Mouse (Mus musculus) forebrain, embryonic 10.5 days (tissue): ENCODE data around the gene Hspa8. TPM values are rescaled to one million over a fixed set of nuclear protein-coding genes. Genes with fewer than 3 reads are reported as not detected.
A peak's percentile ranks its signal among the peaks of the same experiment; 100 is the strongest.
"Not testable (repeated sequence)": the region's sequence is repeated elsewhere in the genome, so short reads cannot be mapped to it uniquely, and the experiment has no call there.

Experiments
- DNase-seq: peaks from one replicate; pipeline ENCODE4 v3.0.0-alpha.2; 2017; ENCODE audit warnings: low spot score; ENCODE audit errors: extremely low spot score
- H3K27ac ChIP-seq: fragments of 300-500 bp; sonication (generic); 2 replicates; pipeline ENCODE4 v1.5.1; 2016; ENCODE audit warnings: mild to moderate bottlenecking
- H3K27me3 ChIP-seq: fragments of 300-500 bp; sonication (generic); 2 replicates; pipeline ENCODE4 v1.6.1; 2016; ENCODE audit warnings: mild to moderate bottlenecking; ENCODE audit not compliant: poor library complexity, severe bottlenecking
- H3K36me3 ChIP-seq: fragments of 300-500 bp; sonication (generic); replicated peaks from 2 replicates; pipeline ENCODE4 v1.6.1; 2016; ENCODE audit warnings: mild to moderate bottlenecking, moderate library complexity
- H3K4me1 ChIP-seq: fragments of 300-500 bp; sonication (generic); 2 replicates; pipeline ENCODE4 v1.6.1; 2016
- H3K4me3 ChIP-seq: fragments of 300-500 bp; sonication (generic); 2 replicates; pipeline ENCODE4 v1.5.1; 2016; ENCODE audit warnings: mild to moderate bottlenecking, moderate library complexity
- H3K9me3 ChIP-seq: fragments of 300-500 bp; sonication (generic); 2 replicates; pipeline ENCODE4 v1.6.1; 2016; ENCODE audit warnings: mild to moderate bottlenecking, moderate library complexity
- WGBS: fragments of 180-500 bp; shearing (Covaris S2); methylation state at CpG from one replicate; pipeline ENCODE4 v1.1.7; 2016; 5-methylcytosine and 5-hydroxymethylcytosine counted together
- polyA plus RNA-seq: library from polyadenylated mRNA; unstranded; fragments of >200 nt; fragmentation: Nextera tagmentation; extraction: Ambion mirVana; gene quantifications from 2 replicates; pipeline ENCODE4 v1.2.1, GENCODE M21; 2016

Hspa8 gene
- polyA plus RNA-seq: 3,411 and 3,929 TPM in 2 replicates

DNA sequence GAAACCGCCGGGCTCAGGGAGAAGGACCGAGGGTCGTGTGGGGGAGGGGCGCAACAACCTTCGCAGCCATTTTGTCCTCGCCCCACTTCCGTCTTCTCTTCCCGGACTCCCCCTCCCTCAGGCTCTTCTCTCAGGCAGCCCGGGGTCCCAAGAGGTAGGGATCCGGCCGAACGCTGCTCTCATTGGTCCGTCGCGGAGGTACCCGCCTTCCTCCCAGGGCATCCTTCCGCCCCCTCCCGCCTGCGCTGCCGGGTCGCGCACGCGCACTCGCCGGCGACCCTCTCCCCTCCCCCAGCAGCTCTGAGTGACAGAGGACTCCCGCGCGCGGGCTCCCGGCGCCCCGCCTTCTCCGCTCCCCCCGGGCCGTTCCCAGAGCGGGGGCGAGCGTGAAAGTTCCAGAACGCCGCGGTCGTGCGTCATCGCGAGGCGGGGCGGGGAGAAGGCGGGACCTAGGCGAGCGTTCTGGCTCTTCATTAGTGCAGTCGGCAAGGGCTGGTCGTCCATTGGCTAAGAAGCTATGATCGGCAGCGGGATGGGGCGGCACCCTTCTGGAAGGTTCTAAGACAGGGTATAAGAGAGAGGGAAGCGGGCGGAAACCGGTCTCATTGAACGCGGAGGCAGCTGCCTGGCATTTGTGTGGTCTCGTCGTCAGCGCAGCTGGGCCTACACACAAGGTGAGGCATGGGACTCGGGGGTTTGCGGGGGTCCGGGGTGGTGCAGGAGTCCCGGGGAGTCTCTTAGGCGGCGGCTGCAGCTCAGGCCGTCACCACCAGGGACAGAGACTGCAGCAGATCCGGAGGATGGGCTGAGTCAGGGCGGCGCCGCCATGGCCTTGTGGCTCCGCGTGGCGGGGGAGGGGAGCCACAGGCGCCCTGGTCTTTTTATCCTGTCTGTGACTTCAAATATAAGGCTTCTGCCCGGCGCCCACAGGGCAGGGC, at the start of gene Hspa8:
Gene Hspa8 (plus strand): TSS at position 310 of the 938 bp plus-strand sequence.
- H3K27ac ChIP-seq: peak within 1 kb of the TSS; percentile 98
- under 1% methylated on average over 83 of the region's 83 CpGs for whole genome bisulfite sequencing
- H3K27me3 ChIP-seq: no peaks in the 10 kb centered on the region
- peak; percentile 100 for DNase-seq
- no peaks in the 10 kb centered on the region for H3K9me3 ChIP-seq
- H3K4me3 ChIP-seq: peak within 1 kb of the TSS; percentile 99
- peaks cover 47% of the 10 kb centered on the region for H3K4me1 ChIP-seq
- peaks cover 44% of the 10 kb centered on the region for H3K36me3 ChIP-seq

DNA sequence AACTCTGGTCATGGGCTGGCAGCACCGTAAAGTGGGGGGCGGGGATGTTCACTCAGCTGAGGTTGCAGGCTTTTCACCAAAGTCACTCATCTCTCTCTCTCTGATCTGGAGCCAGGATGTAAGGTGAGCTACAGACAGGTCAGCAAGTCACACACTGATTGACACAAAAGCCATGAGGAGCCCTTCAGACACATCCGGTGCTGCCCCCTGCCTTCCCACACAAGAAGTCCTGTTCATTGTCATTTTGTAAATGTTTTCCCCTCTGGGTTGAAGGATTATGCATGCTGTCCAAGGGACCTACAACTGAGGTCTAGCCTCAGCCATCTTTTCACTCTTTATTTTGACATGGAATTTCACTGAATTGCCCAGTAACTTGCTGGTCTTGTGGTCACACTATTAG, 49.0 kb upstream of the Hspa8 start:
- Histone ChIP-seq H3K9me3 (no peaks in the 10 kb centered on the region), H3K36me3 (no peaks in the 10 kb centered on the region), H3K27me3 (no peaks in the 10 kb centered on the region), H3K27ac (no peak overlapping the region), H3K4me1 (peaks cover 4% of the 10 kb centered on the region), H3K4me3 (no peak overlapping the region)
- DNase-seq: no peak
- 57% methylated on average over 3 of the region's 3 CpGs for WGBS

DNA sequence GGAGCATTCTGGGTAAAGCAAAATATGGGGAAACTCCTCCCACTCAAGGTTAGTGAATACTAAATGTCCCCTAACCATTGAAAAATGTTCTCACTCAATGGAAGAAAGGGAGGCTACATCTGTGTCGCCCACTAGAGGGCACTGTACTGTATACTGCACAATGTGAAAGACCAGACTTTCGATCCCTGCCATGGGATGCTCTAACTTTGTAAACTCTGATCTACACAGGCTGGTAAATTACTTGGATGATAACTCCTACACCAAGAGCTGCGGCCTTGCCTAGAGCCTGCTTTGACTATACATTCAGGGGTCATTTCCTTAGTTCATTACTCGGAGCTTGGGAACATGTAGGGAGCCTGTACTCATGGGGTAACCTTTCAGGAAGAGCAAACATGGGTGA, 44.4 kb upstream of the Hspa8 start:
- Histone ChIP-seq H3K4me3 (no peak overlapping the region), H3K27me3 (no peaks in the 10 kb centered on the region), H3K9me3 (no peaks in the 10 kb centered on the region), H3K4me1 (peaks cover 18% of the 10 kb centered on the region), H3K36me3 (no peaks in the 10 kb centered on the region), H3K27ac (no peak overlapping the region)
- DNase-seq: peak; percentile 65
- WGBS: 18% methylated on average over 4 of the region's 4 CpGs

DNA sequence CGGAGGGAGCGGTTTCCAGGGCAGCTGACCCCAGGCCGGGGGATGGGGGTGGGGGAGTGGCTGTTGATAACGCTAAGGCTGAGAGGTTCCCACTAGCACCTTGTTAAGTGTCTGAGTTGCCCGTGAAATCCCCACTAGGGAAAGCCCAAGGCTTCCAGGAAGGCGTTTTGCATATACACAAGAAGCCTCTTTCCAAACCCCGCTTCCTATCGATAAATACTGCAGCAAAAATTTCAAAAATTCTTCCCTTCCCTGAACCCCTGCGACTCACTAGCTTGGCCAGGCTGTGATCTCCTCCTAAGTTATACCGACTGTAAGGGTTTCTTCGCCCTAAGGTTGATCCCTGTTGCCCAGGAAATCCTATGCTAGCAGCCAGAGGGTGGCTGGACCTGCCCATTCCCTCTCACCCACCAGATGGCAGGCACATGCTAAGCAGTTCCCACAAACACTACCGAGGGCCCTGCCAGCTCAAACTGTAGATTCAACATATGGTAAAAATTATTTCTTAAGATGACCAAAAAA, 43.6 kb upstream of the Hspa8 start:
- no peaks in the 10 kb centered on the region for H3K27me3 ChIP-seq
- H3K4me1 ChIP-seq: peaks cover 18% of the 10 kb centered on the region
- no peaks in the 10 kb centered on the region for H3K9me3 ChIP-seq
- WGBS: 21% methylated on average over 12 of the region's 12 CpGs
- peak; percentile 68 for DNase-seq
- peak overlapping the region; percentile 77 for H3K27ac ChIP-seq
- H3K4me3 ChIP-seq: peak overlapping the region; percentile 50
- no peaks in the 10 kb centered on the region for H3K36me3 ChIP-seq

DNA sequence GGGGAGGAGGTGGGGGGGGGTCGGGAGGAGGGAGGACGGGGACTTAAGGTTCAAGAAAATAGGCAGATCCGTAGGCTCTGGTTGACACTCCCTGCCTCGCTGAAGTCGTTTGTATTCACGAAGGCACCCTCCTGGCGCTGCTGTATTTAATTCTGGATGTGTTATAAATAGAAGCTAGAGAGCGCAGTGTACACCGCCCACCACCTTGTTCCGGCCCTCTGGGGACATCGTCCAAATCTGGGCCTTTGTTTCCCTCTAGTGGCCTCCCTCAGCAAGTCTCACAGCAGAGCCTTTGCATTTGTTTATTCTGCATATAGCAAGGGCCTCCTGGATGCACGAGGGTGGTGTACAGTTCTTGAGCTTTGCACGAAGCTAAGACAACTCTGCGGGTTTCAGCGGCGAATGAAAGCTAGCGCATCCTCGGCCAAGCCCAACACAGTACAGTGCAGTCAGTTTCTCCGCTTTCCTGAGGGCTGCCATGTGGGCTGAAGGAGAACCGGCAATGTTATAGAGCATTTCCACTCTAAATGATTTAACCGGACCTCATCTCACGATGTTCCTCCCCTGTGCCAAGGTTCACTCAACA, 43.0 kb upstream of the Hspa8 start:
- no peaks in the 10 kb centered on the region for H3K27me3 ChIP-seq
- DNase-seq: peak; percentile 77
- no peaks in the 10 kb centered on the region for H3K36me3 ChIP-seq
- WGBS: 13% methylated on average over 22 of the region's 22 CpGs
- peak overlapping the region; percentile 77 for H3K27ac ChIP-seq
- peaks cover 18% of the 10 kb centered on the region for H3K4me1 ChIP-seq
- H3K9me3 ChIP-seq: no peaks in the 10 kb centered on the region
- peak overlapping the region; percentile 50 for H3K4me3 ChIP-seq

DNA sequence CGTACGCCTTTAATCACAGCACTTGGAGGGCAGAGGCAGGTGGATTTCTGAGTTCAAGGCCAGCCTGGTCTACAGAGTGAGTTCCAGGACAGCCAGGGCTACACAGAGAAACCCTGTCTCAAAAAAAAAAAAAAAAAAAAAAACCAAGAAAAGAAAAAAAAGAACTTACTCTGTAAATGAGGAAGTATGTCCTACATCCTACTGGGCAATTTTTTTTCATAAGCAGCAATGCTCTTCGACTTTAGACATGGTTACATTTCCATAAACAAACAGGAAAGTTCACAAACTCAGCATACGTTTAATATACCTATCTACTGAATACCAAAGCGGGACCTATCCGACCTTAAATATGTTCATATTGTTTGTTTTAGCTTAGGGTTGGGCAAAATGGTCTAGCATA, 38.4 kb upstream of the Hspa8 start:
- peaks cover 17% of the 10 kb centered on the region for H3K4me1 ChIP-seq
- no peak for DNase-seq
- H3K27me3 ChIP-seq: no peaks in the 10 kb centered on the region
- WGBS: 86% methylated on average over 6 of the region's 6 CpGs
- H3K4me3 ChIP-seq: no peak overlapping the region
- H3K27ac ChIP-seq: no peak overlapping the region
- H3K9me3 ChIP-seq: no peaks in the 10 kb centered on the region
- peaks cover 3% of the 10 kb centered on the region; the same call in 1 of the 2 replicates for H3K36me3 ChIP-seq

DNA sequence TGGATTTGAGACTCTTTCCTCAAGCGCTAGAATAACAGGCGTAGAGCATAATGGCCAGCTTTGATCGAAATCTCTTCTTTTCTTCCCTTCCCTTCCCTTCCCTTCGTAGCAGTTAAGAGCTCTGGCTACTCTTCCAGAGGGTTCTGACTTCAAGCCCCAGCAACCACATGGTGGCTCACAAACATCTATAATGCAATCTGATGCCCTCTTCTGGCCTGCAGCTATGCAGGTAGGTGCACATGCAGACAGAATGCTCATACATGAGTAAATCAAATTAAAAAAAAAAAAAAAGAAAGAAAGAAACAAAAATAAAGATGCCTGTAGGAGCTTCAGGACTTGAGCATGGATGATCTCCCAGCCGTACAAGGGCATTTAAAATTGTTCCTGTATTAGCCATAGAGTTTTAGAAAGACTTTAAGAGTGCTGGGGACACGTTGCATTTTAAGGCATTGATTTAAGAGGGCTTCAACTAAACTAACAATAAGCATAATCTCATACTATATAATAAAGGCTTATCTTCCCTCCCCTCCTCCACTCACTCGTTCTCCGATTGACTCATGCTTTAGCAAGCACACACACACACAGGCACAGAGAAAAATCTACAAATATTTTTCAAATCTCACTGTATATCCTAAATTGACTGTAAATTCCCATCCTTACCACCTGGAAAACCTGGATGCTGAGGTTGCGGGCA, 35.8 kb upstream of the Hspa8 start:
- Histone ChIP-seq H3K4me3 (no peak overlapping the region), H3K36me3 (peaks cover 3% of the 10 kb centered on the region; the same call in 1 of the 2 replicates), H3K4me1 (peaks cover 10% of the 10 kb centered on the region), H3K27ac (no peak overlapping the region), H3K9me3 (no peaks in the 10 kb centered on the region), H3K27me3 (no peaks in the 10 kb centered on the region)
- no peak for DNase-seq
- 91% methylated on average over 8 of the region's 9 CpGs for WGBS

DNA sequence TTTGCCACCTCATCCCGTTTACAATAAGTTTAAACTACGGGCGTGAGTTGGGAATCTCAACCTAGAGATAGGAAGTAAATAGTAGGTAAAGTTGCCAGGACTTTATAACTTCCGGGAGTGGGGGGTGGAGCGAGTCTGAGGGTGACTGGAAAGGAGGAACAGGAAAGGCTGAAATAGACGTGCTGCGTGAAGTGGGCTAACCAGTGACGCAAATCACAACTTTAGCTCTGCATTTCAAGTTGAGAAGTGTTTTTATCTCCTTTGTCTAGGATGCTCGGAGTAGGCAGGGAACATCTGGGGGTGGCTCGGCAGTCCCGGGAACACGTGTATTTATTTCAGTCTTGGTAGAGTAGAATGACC, 35.2 kb upstream of the Hspa8 start:
- WGBS: 74% methylated on average over 12 of the region's 12 CpGs
- Histone ChIP-seq H3K4me1 (peaks cover 16% of the 10 kb centered on the region), H3K27me3 (no peaks in the 10 kb centered on the region), H3K4me3 (no peak overlapping the region), H3K9me3 (no peaks in the 10 kb centered on the region), H3K27ac (no peak overlapping the region), H3K36me3 (peaks cover 3% of the 10 kb centered on the region; the same call in 1 of the 2 replicates)
- no peak for DNase-seq

DNA sequence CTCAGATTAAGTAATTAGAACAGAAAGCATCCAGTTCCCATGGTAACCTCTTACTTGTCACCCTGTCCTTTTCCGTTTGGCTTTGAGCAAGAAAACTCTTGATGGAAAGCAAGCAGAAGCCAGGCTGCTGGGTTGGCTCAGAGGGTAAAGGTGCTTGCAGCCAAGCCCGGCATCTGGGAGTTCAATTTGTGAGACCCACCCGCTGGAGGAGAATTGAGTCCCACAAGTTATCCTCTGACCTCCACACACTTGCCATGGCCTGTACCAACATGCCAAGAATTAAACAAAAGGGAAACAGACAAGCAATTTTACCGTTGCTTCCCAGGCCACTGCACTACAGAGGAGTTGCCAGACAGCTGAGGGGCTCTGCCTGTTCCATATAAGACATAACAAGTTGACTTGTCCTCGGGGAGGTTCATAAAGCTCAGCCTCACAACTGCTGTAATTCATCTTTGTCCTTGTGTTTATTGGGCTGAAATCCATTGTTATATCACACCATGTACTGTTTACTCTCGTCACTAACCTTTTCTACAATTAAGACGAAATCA, 34.7 kb upstream of the Hspa8 start:
- Histone ChIP-seq H3K4me3 (no peak overlapping the region), H3K4me1 (peaks cover 19% of the 10 kb centered on the region), H3K27ac (no peak overlapping the region), H3K27me3 (no peaks in the 10 kb centered on the region), H3K36me3 (peaks cover 3% of the 10 kb centered on the region; the same call in 1 of the 2 replicates), H3K9me3 (no peaks in the 10 kb centered on the region)
- no peak for DNase-seq
- 79% methylated on average over 7 of the region's 7 CpGs for WGBS

DNA sequence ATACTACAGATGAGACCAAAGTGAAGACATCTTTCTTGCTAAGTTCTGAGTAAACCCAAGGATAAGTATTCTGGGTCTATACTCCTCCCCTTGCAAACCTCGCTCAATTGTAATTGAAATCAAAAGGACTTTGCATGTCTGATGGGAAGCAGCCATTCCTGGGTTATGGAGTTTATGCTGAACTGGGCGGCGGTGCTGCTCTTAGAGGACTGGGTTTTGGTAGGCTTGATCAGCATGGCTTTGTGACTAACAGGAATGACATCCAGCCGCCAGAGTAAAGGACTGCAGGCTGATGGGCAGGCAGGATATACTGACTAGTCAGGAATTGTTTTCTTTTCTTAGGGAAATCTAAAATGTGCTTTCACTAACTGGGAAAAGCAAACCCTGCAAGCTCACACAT, 32.8 kb upstream of the Hspa8 start:
- WGBS: 85% methylated on average over 4 of the region's 4 CpGs
- DNase-seq: no peak
- H3K27ac ChIP-seq: no peak overlapping the region
- H3K27me3 ChIP-seq: no peaks in the 10 kb centered on the region
- no peaks in the 10 kb centered on the region for H3K9me3 ChIP-seq
- H3K4me1 ChIP-seq: peaks cover 19% of the 10 kb centered on the region
- H3K36me3 ChIP-seq: peaks cover 6% of the 10 kb centered on the region; the same call in 1 of the 2 replicates
- no peak overlapping the region for H3K4me3 ChIP-seq

DNA sequence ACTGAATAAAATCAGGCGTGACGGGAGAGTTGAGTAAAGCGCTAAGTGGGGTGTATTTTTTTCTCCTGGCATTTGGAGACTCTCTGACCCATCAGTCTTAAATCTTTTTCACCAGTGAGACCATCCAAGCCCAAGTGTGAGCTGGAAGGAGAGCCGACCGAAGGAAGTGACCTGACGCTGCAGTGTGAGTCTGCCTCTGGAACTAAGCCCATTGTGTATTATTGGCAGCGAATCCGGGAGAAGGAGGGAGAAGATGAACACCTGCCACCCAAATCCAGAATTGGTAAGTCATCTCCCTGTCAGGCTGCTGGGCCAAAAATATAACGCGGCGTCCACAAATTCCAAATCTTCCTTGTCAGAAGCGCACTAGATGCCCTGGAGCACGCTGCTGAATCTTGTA, 28.5 kb upstream of the Hspa8 start:
- no peaks in the 10 kb centered on the region for H3K27me3 ChIP-seq
- WGBS: 85% methylated on average over 13 of the region's 13 CpGs

DNA sequence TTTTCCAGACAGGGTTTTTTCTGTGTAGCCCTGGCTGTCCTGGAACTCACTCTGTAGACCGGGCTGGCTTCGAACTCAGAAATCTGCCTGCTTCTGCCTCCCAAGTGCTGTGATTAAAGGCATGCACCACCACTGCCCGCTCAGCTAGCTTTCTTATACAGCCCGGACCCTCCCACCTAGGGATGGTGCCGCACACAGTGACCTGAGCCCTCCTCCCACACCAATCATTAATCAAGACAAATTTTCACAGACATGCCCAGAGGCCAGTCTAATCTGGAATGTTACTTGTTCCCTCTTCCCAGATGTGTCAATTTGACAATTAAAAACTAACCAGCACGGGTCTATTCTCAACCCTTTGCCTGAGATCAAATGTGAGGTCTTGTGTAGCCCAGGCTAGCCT, 27.6 kb upstream of the Hspa8 start:
- H3K4me1 ChIP-seq: peaks cover 10% of the 10 kb centered on the region
- WGBS: 84% methylated on average over 6 of the region's 6 CpGs
- H3K27ac ChIP-seq, H3K4me3 ChIP-seq, DNase-seq, H3K27me3 ChIP-seq, H3K9me3 ChIP-seq: not testable (repeated sequence)
- peaks cover 12% of the 10 kb centered on the region for H3K36me3 ChIP-seq

More for the DNA sequence above, 28.5 kb upstream of the Hspa8 start:
- Histone ChIP-seq H3K4me1 (peaks cover 10% of the 10 kb centered on the region), H3K4me3 (no peak overlapping the region), H3K9me3 (no peaks in the 10 kb centered on the region), H3K36me3 (peaks cover 12% of the 10 kb centered on the region), H3K27ac (no peak overlapping the region)
- no peak for DNase-seq
